Mouse (Mus musculus): ENCODE results near the gene Cyp46a1.

GRCm38 (mm10) chr12:108352371-108353136, 18.4 kb downstream of the Cyp46a1 start:
- TF ChIP-seq NELFE (IDR thresholded peaks at IDR 0.05; ENCODE audit: low read depth, low read length) (no peak), EP300 (IDR thresholded peaks at IDR 0.05; ENCODE audit: low read depth in 1 of 2, low read length in 2 of 2) (no peak), UBTF (IDR thresholded peaks at IDR 0.05; ENCODE audit: borderline replicate concordance, insufficient read depth, low read depth, low read length) (no peak), CHD2 (IDR thresholded peaks at IDR 0.05; ENCODE audit: low read length) (no peak), ZNF384 (IDR thresholded peaks at IDR 0.05; ENCODE audit: low read depth, low read length) (no peak), ZC3H11A (IDR thresholded peaks at IDR 0.05; ENCODE audit: low read depth, low read length) (no peak), POLR2A (IDR thresholded peaks at IDR 0.05; ENCODE audit: control insufficient read depth in 1 of 2, insufficient read depth in 1 of 2, low read depth in 1 of 2, low read length in 2 of 2, poor library complexity in 1 of 2) (no peak), CTCF (IDR thresholded peaks at IDR 0.05 in 2 of 3, conservative IDR thresholded peaks at IDR 0.05 in 1 of 3; ENCODE audit: control insufficient read depth in 1 of 3, insufficient read depth in 1 of 3, low read depth in 2 of 3, low read length in 3 of 3, poor library complexity in 1 of 3, severe bottlenecking in 1 of 3) (no peak), BHLHE40 (IDR thresholded peaks at IDR 0.05; ENCODE audit: borderline replicate concordance, low read depth, low read length) (no peak), GABPA (IDR thresholded peaks at IDR 0.05; ENCODE audit: low read depth, low read length) (no peak), RCOR1 (IDR thresholded peaks at IDR 0.05; ENCODE audit: low read depth, low read length) (no peak), MYC (IDR thresholded peaks at IDR 0.05; ENCODE audit: low read depth, low read length) (no peak), POLR2AphosphoS5 (IDR thresholded peaks at IDR 0.05; ENCODE audit: borderline replicate concordance, low read depth, low read length) (no peak)

Measured in MEL (cell line).